Mouse (Mus musculus): ENCODE results near the gene Sde2.
"Not testable (repeated sequence)": the region's sequence is repeated elsewhere in the genome, so short reads cannot be mapped to it uniquely, and the experiment has no call there.

Sde2 gene

DNA sequence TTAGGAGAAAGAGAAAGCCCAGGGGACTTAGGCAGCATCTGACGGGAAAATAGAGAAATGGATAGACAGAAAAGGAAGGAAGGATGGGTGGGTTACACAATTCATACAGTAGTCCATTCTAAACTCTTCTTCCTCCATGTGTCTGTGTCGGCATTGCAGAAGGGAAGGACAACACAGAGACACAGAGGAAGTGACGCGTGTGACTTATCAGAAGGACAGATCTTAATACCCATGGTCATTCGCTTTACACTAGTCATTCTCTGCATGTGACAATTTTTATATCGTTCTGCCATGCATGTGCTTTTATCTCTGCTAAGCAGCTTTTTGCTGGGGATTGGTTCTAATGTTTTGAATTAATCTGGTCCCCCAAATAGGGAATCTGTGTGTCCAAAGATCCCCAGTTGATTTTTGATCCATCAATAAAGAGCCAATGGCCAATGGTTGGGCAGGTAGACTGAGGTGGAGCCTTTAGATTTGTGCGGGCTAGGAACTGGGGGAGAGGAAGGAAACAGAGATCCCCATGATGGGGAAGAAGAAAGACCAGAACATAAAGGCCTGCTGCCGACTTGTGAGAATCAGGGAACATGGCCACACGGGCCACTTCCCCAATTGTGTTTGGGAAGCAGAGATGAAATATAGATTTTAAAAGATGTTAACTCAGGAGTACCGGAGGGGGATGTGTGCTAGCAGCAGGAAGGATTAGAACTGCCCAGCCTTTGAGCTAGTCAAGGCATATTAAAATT, 15.5 kb upstream of the Sde2 start:
- DNase-seq = no peak

- DNase-seq = not testable (repeated sequence)
These were observed 14.5 kb upstream of the Sde2 start for GRCm38 (mm10) chr1:180836467-180836866.

DNA sequence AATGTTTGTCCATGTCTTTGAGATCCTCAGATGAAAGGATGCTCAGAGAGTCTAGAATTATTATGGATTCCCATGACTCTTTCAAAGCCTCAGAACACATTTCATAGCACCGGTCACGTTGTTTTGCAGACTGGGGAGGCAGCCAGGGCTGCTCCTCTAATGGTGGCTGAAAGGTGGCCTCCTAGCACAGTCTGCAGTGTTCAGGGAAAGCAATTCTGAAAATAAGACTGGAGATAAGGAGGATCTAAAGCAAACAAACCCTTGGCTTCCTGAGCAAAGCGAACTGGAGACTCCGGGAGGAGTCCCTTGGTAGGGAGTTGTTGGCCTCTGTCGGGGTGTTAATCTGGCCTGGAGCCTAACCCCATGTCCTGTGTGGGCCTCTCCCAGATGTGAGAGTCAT, 13.7 kb upstream of the Sde2 start:
- no peak for DNase-seq

DNA sequence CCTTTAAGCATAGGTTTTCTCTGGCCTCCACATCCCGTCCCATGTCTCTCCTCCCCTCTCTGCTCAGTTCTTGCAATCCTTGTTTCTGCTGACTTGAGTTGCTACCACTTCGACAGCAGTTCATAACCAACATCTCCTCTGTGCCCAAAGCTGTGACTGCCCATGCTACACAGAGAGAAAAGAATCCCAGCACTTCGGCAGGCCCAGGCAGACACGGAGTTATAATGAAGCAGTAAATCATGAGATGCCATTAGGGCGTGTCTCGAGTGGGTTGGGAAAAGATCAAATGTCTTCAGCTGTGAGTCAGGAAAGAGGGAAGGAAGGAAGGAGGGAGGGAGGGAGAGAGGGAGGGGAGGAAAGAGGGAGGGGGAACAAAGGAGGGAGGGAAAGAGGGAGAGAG, 12.9 kb upstream of the Sde2 start:
- DNase-seq = no peak

GRCm38 (mm10) chr1:180839201-180839910, 11.6 kb upstream of the Sde2 start:
- DNase-seq = no peak

GRCm38 (mm10) chr1:180841561-180842300, 9.2 kb upstream of the Sde2 start:
- no peak for DNase-seq

GRCm38 (mm10) chr1:180848114-180848510, 2.8 kb upstream of the Sde2 start:
- DNase-seq = peak; percentile 87

DNA sequence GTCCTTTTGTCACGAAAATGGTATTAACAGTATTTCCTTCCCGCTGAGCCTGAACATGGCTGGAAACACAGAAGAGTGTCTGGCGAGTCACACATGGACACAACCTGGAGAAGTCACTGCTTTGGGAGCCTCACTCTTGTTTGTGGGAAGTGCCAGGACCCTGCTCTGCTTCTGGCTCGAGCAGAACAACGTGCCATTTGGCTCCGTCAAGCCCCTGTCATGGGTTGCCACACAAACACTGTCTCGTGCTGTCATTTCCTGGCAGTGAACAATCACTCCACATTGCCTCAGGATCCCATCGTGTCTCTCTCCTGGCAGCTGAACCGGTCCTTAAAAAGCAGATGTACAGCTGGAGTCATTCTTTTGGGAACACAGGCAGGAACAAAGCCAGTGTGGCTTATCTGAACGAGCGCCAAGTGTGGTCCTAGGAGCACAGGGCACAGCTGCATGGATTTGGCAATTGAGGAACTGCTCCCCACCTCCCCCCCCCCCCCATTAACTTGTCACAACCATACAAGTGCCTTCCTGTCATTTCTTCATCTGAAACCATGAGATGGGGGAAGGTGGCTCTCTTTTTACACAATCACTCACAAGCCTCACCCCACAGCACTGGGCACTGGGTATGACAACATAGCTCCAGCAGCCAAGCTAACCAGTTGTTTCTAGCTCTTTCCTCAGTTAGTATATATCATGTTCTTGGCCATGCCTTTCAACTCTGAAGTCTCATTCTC, 2.3 kb upstream of the Sde2 start:
- peak; percentile 73 for DNase-seq

DNA sequence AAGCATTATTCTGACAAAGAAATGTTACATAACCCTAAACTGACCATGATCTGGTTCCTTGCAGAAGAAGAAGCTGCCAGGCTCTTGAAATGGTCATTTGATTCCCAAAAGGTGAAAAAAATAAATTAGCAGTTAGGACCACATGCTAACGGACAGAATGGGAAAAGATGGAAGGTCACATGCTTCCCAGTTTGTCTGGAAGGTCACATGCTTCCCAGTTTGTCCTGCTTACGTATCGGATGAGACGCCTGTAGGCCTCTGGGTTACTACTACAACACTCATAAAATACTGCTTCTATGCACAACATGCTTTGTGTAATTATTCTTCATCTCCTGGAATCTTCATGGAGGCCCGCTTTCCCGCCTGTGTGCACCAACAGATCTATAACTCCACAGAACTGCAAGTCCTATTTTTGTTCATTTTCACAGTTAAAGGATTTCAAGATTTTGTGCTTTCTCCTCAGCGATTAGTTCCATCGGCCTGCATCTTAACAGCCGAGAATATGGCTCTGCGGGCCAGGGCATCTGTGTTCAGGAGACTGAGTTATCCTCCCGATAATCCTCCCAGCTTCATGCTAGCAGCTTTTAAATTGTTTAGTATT, 1.1 kb upstream of the Sde2 start:
- DNase-seq = no peak

GRCm38 (mm10) chr1:180858763-180859162, 7.8 kb downstream of the Sde2 start:
- no peak for DNase-seq

- no peak for DNase-seq
These were observed 9.1 kb downstream of the Sde2 start for GRCm38 (mm10) chr1:180860030-180860429.

DNA sequence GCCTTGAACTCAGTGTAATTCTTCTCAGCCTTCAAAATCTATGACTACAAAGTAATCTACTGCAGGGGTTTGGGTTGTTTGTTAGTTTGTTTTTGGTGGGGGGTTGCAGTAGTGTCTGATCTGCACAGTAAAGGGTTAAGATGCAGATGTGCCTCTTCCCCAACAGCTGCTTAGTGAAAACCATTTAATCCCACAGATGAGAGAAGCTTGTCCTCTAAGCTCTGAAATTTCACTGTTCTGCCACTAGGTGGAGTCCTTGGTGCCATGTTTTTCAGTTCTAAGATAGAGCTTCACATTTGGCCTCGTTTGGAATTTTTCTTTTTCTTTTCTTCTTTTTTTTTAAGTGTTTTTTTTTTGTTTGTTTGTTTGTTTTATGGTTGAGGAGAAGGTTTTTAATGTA, 12.7 kb downstream of the Sde2 start:
- no peak for DNase-seq

DNA sequence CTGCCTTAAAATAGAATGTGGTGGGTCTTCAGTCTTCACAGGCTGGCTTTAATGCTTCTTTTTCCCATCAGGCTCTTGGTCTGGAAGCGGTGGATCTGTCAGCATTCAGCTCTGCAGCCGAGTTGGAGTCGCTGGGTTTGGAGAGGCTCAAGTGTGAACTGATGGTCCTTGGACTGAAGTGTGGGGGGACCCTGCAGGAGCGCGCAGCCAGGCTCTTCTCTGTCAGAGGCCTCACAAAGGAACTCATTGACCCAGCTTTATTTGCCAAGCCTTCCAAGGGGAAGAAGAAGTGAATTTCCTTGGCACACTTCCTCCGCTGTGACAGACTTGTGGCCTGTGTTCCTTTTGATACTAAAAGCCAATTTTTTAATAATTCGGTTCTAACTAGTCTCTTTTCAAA, 15.1 kb downstream of the Sde2 start:
- DNase-seq = no peak

- DNase-seq = no peak
These were observed 19.3 kb downstream of the Sde2 start for GRCm38 (mm10) chr1:180870122-180870650.

GRCm38 (mm10) chr1:180873861-180874484, 23.0 kb downstream of the Sde2 start:
- peak; percentile 27 for DNase-seq

GRCm38 (mm10) chr1:180874615-180875014, 23.7 kb downstream of the Sde2 start:
- DNase-seq = no peak

GRCm38 (mm10) chr1:180875126-180875525, 24.2 kb downstream of the Sde2 start:
- DNase-seq = no peak

DNA sequence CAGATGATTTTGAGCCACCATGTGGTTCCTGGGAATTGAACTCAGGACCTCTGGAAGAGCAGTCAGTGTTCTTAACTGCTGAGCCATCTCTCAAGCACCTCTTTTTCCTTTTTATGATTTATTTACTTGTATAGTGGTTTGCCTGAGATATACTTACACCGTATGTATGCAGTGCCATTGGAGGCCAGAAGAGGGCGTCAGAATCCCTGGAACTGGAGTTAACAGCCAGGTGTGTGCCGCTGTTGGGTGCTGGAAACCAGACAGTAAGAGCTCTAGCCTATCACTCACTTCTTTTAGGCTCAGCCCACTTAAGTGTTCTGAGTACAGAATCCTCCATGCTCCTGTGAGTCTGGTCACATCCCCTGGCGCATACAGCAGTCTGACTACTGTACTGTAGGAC, 26.5 kb downstream of the Sde2 start:
- no peak for DNase-seq

GRCm38 (mm10) chr1:180881768-180882167, 30.8 kb downstream of the Sde2 start:
- DNase-seq = no peak

- DNase-seq = no peak
These were observed 32.8 kb downstream of the Sde2 start for GRCm38 (mm10) chr1:180883731-180884130.

DNA sequence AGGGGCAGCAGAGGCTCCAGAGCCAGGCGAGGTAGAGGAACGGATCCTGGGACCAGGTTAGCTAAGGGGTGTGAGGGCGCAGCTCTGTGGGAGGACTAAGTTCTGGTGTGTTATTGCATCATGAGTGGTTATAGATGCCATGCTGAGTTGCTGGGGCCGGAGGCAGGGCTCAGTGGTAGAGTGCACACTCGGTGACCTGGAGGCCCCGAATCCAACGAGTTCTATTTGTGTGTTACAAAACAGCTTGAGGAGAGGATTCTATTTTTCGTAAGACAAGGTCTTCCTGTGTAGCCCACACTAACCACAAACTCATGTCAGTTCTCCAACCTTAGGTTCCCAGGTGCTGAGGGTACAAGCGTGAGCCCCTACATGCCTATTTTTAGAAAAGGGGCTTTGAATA, 33.6 kb downstream of the Sde2 start:
- DNase-seq = no peak

- DNase-seq = no peak
These were observed 37.7 kb downstream of the Sde2 start for GRCm38 (mm10) chr1:180888556-180889042.
